Mouse (Mus musculus) liver, adult (tissue): ENCODE measurements around the gene Olfr311.
"Not testable (repeated sequence)": the region's sequence is repeated elsewhere in the genome, so short reads cannot be mapped to it uniquely, and the experiment has no call there.

Source experiments
- GATA4 ChIP-seq: IDR thresholded peaks from 2 replicates; pipeline ENCODE4 v1.6.1; 2014; ENCODE audit warnings: mild to moderate bottlenecking, low read length; ENCODE audit not compliant: insufficient replicate concordance

Gene Olfr311

DNA sequence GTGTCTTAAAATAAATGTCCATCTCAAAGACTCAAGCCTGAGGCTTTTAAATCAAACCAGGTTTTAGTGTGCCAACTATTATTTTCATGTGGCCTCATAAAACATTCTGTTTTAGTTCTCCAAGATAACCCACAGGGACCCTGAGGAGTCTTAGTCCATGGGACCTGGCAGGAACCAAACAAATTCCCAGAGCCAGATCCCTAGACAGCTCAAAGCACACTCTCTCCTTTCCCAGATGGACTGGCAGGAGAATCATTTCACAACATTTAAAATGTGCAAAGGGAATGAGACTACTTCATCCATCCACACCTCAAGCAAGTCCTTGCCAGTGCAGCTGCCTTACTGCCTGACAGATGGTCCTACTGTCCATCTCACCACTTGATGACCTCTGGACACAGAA lies at the start of gene Olfr311:
Olfr311 (plus strand) TSS at position 301 of the 400 bp plus-strand sequence.
- not testable (repeated sequence) for TF ChIP-seq GATA4

DNA sequence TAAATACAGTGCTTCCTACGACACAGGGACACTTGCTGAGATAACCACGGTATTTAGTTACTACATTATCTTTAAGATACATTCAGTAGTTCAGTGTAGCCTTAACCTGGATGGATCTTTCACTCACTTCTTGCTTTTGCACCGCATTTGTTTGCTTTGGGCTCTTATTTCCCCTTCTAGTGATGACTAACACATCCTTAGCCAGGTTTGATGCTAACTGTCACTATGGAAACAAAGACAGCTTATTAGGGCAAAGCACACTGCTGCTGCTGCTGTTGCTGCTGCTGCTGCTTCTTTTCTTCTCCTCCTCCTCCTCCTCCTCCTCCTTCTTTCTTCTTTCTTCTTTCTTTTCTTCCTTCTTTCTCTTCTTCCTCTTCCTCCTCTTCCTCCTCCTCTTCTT lies 49.5 kb upstream of the Olfr311 start:
- no peak for TF ChIP-seq GATA4

DNA sequence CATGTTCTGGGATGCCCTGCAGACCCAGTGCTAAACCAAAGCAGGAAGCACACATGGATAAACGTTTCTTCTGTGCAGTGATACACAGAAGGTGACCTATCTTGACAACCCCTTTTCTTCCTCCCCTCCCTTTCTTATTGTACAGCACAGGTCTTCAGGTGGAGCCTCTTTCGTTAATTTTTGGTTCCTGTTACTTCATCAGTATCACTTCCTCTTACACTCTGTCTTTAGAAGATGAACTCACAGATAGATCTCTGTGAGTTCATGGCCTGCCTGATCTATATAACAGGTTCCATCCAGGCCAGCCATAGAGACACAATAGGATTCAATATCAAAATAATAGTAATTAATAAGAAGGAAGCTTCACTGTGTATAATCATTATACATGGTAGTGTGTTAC lies 49.0 kb upstream of the Olfr311 start:
- no peak for TF ChIP-seq GATA4

DNA sequence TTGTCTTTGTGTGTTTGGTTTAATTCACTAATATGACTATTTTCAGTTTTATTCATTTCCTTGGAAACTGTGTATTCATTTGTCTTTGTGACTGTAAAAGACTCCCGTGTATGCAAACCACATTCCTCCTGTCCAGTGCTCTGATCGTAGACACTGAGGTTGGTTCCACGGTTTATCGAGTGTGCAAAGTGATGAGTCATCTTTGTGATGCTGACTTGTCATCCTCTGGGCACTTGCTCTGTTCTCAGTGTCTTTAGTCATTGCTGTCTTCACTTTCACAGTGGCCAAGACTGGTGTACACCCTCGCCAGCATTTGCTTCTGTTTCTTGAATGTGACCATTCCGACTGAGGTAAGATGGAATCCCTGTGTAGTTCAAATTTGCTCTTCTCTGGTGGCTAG lies 48.4 kb upstream of the Olfr311 start:
- TF ChIP-seq GATA4, result no peak

DNA sequence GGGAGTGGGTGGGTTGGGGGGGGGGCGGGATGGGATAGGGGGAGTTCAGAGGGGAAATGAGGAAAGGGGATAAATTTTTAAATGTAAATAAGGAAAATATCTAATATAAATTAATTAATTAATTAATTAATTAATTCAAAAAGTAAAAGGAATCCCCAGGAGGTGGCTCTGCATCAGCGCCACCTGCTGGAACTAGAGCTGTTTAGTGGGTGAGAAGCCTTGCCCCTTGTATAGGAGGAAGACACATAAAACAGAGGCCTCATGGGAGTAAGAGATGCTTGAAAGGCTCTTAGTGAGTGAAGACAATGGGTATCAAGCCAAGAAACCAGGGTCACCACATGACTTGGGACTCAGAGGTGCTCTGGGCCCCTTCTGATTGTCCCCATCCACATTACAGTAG lies 43.2 kb upstream of the Olfr311 start:
- no peak for TF ChIP-seq GATA4

DNA sequence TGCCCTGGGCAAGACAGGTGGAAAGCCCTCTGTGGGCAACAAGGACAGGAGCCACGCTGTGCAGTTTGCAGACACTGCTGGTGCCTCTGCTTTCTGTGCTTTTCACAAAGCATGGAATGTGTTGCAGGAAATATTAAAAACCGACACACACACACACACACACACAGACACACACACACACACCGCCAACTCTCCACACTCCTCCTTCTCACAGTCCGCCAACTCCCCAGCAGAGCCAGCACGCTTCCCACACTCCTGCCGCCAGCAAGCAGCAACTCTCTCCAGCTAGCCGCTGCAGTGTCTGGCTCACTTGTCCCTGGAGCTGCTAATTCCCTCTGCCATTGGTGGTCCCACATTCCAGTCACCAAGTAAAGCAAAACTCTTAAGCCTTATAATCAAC lies 42.2 kb upstream of the Olfr311 start:
- TF ChIP-seq GATA4, result no peak

DNA sequence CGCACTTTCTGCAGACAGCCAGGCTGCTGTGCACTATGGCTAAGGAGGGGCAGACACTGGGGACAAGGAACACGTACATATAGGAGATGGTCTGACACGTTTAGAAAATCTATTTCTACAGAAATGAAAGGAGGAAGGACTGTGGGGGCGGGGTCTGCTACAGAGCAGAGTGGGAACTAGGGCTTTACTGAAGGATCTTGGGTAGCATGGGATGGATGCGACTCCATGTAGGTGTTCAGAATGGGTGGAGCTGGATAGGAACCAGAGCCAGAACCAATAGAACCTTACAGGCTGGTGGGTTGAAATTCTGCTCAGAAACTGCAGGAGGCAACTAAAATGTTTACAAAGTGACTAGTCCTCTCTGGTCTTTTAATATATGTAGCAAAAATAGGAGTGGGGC lies 39.3 kb upstream of the Olfr311 start:
- TF ChIP-seq GATA4, result no peak

DNA sequence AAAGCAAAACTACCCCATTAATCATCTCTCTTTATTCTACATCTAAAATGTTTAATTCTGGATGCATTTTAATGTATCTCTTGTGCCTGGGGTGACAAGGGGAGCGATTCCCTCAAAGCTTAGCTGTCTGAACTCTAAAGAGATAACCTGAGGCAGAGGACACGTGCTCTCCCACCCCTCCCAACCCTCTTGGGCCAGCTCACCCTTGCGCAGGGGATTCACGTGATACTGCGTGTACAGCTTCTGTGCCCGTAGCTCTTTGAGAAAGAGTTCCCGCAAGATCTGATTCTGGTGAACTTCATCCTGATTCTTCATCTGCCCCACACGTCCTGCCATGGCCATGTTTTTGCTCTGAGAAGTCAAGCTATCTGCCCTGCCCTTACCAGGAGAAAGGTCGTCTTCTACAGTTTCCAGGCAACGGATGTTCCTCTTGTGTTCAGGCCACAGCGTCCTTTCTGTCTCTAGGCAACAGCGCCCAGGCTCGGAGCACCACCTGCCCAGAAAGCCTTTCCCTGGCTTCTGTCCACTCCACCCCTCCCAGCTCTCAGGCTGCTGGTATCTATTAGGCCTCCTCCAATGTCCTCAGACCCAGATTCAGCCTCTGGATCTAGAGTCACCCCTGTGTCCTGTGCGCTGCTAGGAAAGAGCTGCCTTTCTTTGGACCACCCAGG lies 37.4 kb upstream of the Olfr311 start, which contains the start of gene Fam183b:
Fam183b (minus strand) TSS at position 403 of the 671 bp plus-strand sequence.
- TF ChIP-seq GATA4, result no peak

DNA sequence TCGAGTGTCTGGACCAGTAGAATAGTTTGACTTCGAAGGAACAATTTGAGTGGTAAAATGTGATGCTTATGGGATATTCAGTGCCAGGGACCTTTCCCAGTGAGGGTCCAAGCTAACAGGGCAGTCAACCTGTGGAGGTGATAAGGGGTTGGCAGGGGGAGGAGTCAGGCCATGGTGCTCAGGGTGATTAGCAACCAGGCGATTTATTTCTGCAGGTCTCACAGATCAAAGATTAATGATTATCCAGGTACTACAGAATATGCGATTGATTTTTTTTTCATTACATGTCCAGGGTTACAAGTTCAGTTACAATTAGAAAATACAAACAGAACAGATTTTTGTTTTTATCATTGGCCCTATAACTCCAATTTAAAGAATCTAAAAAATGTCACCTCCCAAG lies 35.2 kb upstream of the Olfr311 start:
- TF ChIP-seq GATA4, result no peak

DNA sequence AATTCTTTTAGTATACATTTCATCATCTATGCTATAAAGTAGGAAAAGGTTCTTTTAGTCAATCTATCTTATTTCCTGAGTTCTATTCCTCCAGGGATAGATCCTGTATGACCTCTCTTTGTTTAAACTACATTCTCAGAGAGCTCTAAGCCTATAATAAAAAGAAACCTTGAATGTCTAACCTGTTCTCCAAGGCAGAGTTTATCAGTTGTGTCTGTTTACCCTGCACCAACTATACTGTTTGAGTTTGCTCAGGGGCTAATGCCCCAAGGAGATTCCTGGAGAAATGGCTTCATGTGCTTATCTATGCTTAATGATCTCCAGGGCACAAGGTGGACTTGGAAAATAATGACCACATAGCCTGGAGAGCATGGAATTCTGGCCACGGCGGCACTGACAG lies 34.7 kb upstream of the Olfr311 start:
- no peak for TF ChIP-seq GATA4

DNA sequence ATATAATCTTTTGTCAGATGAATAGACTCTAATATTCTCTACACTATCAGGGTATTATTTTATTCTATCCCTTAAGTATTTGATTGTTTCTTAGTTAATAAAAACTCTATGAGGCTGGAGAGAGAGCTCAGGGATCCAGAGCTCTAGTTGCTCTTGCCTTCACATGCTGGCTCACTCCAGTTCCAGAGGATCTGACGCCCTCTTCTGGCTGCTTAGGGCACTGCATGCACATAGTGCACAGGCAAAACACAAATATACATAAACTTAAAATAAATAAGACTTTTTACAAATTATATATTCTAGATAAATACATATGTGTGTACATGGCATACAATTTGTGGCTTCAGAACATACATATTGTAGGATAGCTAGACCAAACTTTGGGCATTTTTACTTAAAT lies 27.1 kb upstream of the Olfr311 start:
- no peak for TF ChIP-seq GATA4

DNA sequence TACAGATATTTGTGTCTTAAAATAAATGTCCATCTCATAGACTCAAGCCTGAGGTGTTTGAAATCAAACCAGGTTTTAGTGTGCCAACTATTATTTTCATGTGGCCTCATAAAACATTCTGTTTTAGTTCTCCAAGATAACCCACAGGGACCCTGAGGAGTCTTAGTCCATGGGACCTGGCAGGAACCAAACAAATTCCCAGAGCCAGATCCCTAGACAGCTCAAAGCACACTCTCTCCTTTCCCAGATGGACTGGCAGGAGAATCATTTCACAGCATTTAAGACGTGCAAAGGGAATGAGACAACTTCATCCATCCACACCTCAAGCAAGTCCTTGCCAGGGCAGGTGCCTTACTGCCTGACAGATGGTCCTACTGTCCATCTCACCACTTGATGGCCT lies 24.4 kb upstream of the Olfr311 start, which contains the start of gene Olfr313:
Olfr313 (plus strand) TSS at position 301 of the 400 bp plus-strand sequence.
- not testable (repeated sequence) for TF ChIP-seq GATA4

DNA sequence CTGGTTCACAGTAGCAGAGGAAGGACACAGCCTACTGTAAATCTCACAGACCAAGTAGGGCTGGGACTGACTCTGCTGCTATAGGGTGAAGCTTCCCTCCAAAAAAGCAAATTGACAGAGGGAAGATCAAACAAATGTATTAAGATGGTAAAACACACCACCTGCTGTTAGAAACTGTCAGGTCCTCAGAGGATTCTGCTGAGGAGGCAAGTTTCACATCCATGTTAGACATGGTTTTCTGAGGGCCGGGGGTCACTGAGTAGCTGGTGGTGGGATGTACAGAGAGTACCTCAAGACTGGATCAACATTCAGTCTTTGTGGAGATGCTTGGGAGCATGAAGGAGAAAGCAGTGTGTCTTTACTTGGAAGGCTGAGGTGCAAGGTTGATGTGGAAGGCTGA lies 23.4 kb upstream of the Olfr311 start:
- TF ChIP-seq GATA4, result no peak

DNA sequence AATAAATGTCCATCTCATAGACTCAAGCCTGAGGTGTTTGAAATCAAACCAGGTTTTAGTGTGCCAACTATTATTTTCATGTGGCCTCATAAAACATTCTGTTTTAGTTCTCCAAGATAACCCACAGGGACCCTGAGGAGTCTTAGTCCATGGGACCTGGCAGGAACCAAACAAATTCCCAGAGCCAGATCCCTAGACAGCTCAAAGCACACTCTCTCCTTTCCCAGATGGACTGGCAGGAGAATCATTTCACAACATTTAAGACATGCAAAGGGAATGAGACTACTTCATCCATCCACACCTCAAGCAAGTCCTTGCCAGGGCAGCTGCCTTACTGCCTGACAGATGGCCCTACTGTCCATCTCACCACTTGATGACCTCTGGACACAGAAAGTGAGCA lies 10.1 kb upstream of the Olfr311 start, which contains the start of gene Olfr312:
Olfr312 (plus strand) TSS at position 301 of the 400 bp plus-strand sequence.
- not testable (repeated sequence) for TF ChIP-seq GATA4

DNA sequence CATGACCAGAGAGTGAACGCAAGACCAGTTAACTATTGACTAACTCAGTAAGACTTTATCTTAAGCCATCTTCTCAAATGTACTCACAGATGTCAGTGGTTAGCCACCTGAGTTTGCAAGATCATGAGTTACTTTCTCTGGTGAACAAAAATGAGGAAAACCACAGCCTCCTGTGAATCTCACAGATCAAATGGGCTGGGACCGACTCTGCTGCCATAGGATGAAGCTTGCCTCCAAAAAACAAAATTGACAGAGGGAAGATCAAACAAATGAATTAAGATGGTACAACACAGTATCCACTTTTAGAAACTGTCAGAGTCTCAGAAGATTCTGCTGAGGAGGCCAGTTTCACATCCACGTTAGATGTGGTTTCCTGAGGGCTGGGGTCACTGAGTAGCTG lies 9.3 kb upstream of the Olfr311 start:
- no peak for TF ChIP-seq GATA4

DNA sequence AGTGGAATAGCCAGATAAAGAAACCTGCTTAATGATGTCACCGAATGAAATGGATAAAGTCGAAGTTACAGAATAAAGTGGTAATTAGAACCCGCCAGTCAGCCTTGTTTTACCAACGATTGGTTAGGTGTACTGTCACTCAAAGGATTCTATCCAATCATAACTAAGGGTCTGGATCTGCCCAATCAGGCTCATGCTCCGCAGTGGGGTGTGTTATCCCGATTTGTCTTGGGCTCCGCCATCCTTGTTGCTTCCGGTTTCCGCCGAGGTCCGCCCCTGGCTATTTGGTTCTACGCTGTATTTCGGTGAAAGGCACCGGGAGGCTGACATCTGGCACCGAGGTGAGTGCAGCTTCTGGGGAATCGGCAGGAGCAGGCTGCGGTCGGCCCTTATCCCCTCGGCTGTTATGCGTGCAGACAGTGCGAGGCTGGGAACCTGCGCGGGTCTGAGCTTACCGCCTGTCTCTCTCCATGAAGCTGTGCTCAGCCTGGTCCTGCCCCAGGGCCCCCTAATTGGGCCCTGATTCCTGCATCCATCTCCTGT lies 7.9 kb downstream of the Olfr311 start, which contains the start of gene Gm12258:
Gm12258 (plus strand) TSS at position 240 of the 543 bp plus-strand sequence.
- TF ChIP-seq GATA4, result no peak

DNA sequence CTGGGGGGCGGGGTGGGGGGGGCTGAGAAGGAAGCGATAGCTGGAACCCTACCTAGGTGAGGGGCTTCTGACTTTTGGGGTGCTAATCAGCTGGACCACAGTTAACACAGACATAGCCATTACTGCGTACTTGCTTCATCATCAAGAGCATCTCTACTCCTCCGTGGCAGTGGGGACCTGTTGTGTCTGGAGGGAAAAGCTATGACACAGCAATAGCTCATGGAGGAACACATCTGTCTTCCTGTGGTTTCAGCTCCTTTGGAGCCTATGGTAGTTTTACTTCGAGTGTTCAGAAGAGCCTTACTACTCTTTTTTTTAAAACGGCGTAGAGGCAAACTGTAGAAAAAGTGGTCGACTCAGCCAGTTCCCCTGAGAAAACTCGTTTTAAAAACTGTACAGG lies 8.6 kb downstream of the Olfr311 start:
- TF ChIP-seq GATA4, result no peak
